Mouse (Mus musculus) frontal cortex, postnatal 14 days (tissue): Measurements from ENCODE around the gene Ccl9.

ENCODE experiments used
- DNase-seq, 2 experiments: peaks; one replicate each; pipeline ENCODE4 v3.0.0; 2022; ENCODE audit warnings: low spot score in 2 of 2

Gene Ccl9

DNA sequence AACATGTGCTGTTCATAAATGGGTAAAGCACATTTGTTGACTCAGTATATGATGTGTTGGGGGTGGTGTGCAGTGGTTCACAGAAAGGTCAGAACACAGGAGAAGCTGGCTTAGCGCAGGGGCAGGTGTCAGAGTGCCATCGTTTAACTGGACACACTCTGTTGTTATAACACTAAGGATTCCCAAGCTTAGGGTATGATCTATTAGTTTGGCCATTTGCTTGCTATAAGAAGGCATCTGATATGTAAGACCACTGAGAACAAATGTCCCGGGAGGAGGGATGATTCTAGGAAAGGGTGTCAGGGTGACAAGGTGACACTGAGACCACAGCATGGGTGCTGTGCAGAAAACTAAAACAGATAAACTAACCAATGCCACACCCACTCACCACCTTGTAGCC, 41.6 kb downstream of the Ccl9 start:
- no peak for DNase-seq

DNA sequence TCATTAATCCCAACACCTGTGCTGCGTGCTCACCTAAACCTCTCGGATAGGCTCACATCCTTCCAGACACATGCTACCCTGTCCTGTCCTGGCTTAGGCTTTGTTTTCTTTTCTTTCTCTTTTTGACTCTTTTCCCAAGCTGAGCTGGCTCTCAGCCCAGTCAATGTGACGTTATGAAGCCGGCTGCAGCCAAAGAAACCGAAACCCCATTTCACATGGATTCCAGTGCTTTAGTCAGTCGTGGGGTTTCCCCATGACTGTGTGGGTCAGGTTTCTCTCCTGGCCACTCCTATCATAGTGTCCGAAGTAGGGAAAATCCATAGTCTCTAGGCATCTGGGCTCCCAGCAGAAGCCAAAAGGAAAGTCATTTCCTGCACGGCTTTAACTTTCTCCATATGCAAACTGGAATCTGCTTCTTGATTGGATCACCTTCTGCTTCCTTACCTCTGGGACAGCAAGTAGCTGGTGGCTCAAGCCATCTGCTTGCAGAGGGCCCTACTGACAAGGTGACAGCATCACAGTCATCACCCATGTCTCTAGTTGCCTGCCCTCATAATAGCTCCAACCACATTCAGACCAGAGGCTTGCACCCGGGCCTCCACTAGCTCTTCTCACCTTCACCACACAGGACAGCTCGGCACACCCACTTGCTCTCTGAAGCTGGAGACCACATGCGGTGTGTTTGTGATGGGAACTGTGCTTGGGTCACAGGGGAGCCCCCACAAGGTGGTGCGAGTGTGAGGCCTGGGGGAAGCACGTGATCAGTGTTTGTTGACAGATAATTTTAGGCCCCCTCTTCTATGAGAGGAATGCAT, 43.6 kb downstream of the Ccl9 start:
- DNase-seq = peak in 1 of 2 experiments; percentile 52

DNA sequence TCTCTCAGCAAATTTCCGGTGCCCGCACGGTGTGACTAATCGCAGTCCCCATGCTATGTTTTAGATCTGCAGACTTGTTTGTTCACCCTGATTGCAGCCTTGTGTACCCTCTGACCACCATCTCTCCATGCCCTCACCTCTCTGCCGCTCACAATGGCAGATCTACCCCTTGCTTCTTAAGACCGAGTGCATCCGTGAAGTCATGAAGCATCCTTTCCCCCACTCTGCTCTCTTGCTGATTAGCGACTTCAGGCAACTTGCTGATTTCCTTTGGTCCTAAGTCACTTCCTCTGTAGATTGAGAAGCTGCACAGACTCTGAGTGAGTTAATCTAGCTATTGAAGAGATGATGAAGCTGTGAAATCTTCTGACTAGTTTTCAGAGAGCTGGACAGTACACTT, 44.3 kb downstream of the Ccl9 start:
- DNase-seq = no peak

DNA sequence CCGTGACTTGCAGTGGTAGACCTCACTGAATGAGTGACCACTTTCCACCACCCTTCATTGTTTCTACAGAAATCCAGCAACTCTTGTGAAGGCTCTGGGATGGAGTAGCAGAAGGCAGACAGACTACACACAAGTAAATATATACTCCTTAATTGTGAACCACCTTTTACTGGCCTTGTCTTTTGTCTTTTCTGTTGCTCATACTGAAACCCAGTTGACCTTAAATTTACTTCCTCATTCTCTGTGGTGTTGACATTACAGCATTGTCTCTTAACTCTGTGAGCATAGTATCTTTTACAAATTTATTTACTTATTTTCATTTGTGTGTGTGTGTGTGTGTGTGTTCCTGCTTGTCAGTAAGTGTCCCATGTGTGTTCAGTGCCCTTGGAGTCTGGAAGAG, 45.2 kb downstream of the Ccl9 start:
- no peak for DNase-seq

DNA sequence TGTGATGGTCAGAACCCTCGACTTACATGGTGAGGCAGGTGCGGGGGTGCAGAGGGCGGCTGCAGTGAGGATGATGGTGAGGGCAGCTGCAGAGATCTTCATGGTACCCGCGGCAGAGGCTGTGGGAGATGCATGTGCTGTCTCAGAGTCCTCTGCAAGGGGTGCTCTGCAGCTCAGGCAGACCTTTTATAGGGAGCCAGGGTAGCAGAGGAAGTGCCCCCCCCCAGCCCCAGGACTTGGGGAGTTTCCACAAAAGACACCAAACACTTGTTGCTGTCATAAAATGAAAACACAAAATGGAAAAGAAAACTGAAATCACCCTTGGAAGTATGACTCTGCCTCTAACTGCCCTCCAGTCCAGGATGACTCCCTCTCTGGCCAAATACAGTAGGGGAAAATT, 48.1 kb downstream of the Ccl9 start, which contains the start of gene Ccl5:
Gene Ccl5 (minus strand): TSS at position 159 of the 400 bp plus-strand sequence.
- no peak for DNase-seq

DNA sequence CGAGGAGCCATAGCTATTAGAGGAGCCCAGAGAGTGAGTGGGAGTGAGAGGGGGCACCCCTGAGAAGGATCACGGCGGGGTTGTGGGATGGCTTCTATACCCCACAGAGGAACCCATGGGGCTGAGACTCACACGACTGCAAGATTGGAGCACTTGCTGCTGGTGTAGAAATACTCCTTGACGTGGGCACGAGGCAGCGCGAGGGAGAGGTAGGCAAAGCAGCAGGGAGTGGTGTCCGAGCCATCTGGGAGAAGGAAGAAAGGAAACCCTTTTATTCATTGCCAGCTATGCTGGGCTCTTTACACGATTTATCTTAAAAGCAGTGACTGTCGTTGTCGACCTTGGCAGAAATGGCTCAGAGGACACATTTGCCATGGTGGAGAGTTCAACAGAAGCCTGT, 49.4 kb downstream of the Ccl9 start:
- no peak for DNase-seq
